Mouse (Mus musculus) thymus, adult 2 months (tissue): ENCODE results near the gene Mup20. TPM values are rescaled to one million over a fixed set of nuclear protein-coding genes. Genes with fewer than 3 reads are reported as not detected.
"Not testable (repeated sequence)": the region's sequence is repeated elsewhere in the genome, so short reads cannot be mapped to it uniquely, and the experiment has no call there.

ENCODE experiments used
- DNase-seq: peaks from one replicate; pipeline ENCODE4 v3.0.0; 2021
- H3K27ac ChIP-seq: fragments of 200-500 bp; 2 replicates; pipeline ENCODE4 v1.5.1; 2012; ENCODE audit warnings: low read length, control low read depth; ENCODE audit not compliant: control insufficient read depth, insufficient read depth
- H3K27me3 ChIP-seq: fragments of 200-500 bp; 2 replicates; pipeline ENCODE4 v1.6.1; 2012; ENCODE audit warnings: mild to moderate bottlenecking, low read length, moderate library complexity, mixed read lengths; ENCODE audit not compliant: control insufficient read depth, insufficient read depth
- H3K36me3 ChIP-seq: fragments of 200-500 bp; 2 replicates; pipeline ENCODE4 v1.6.1; 2012; ENCODE audit warnings: mild to moderate bottlenecking, low read length, moderate library complexity; ENCODE audit not compliant: control insufficient read depth, insufficient read depth
- H3K4me1 ChIP-seq: fragments of 200-500 bp; replicated peaks from 2 replicates; pipeline ENCODE4 v1.6.1; 2012; ENCODE audit warnings: low read length; ENCODE audit not compliant: control insufficient read depth, insufficient read depth
- H3K4me3 ChIP-seq: fragments of 200-500 bp; 2 replicates; pipeline ENCODE4 v1.5.1; 2012; ENCODE audit warnings: mild to moderate bottlenecking, low read length, control low read depth, moderate library complexity; ENCODE audit not compliant: control insufficient read depth, insufficient read depth
- CTCF ChIP-seq: fragments of 200-500 bp; IDR thresholded peaks from 2 replicates; pipeline ENCODE4 v1.5.1; 2012; ENCODE audit warnings: mild to moderate bottlenecking, control low read depth, low read length, moderate library complexity, borderline replicate concordance; ENCODE audit not compliant: control insufficient read depth, poor library complexity, insufficient read depth; ENCODE audit errors: extremely low read depth
- POLR2A ChIP-seq: fragments of 200-500 bp; IDR thresholded peaks from 2 replicates; pipeline ENCODE4 v1.6.1; 2012; ENCODE audit warnings: mild to moderate bottlenecking, low read length, control low read depth, moderate library complexity; ENCODE audit not compliant: control insufficient read depth, poor library complexity, insufficient read depth; ENCODE audit errors: extremely low read depth
- WGBS: fragments of 180-500 bp; shearing (Covaris S2); methylation state at CpG from one replicate; pipeline ENCODE4 v1.1.7; 2018; 5-methylcytosine and 5-hydroxymethylcytosine counted together
- polyA plus RNA-seq: library from polyadenylated mRNA; depleted of rRNA; stranded (reverse); fragments of >200 nt; gene quantifications from 2 replicates; pipeline ENCODE4 v1.2.3, GENCODE M21; 2012; rRNA removed

Gene Mup20
- polyA plus RNA-seq: 0.15 TPM in 1 of 2 replicates, not detected in the other

DNA sequence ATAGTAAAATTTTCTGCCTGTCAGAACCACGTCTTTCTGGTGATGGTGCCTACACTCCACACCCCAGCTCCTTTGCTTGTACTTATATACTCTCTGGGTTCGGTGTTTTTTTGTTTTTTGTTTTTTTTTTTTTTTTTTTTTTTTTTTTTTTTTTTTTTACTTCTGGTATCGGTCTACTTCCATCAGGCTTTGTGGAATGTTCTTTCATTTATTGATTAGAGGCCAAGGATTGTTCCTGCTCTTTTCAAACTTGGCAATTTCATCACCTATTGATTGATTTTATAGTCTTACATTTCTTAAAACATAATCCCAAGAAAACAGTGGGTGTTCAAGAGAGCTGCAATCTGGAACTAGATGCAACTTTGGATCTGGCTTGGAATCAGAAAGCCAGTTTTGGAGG is at the start of gene Mup20:
Mup20 (minus strand) TSS at position 101 of the 400 bp plus-strand sequence.
- not testable (repeated sequence) for DNase-seq, H3K4me3 ChIP-seq, H3K27ac ChIP-seq, H3K27me3 ChIP-seq, H3K36me3 ChIP-seq, H3K4me1 ChIP-seq
- WGBS: 81% methylated on average over 3 of the region's 3 CpGs

- H3K4me3 ChIP-seq, DNase-seq, H3K27ac ChIP-seq, H3K27me3 ChIP-seq, H3K36me3 ChIP-seq, H3K4me1 ChIP-seq: not testable (repeated sequence)
- WGBS: 89% methylated on average over 2 of the region's 2 CpGs
Observed at GRCm38 (mm10) chr4:62103366-62103765, 49.4 kb upstream of the Mup20 start.

GRCm38 (mm10) chr4:62087953-62088352 is 34.0 kb upstream of the Mup20 start:
- Histone ChIP-seq H3K36me3 (no peaks in the 10 kb centered on the region), H3K27ac (no peak overlapping the region), H3K4me3 (no peak overlapping the region), H3K27me3 (no peaks in the 10 kb centered on the region), H3K4me1 (no peaks in the 10 kb centered on the region)
- no peak for DNase-seq
- TF ChIP-seq CTCF: no peak
- no peak for TF ChIP-seq POLR2A
- 88% methylated on average over 2 of the region's 2 CpGs for WGBS

GRCm38 (mm10) chr4:62087241-62087640 is 33.3 kb upstream of the Mup20 start, which contains the start of gene Mup3:
Mup3 (minus strand) TSS chr4:62087342.
- H3K27me3 ChIP-seq: no peaks in the 10 kb centered on the region
- 93% methylated on average over 2 of the region's 2 CpGs for WGBS
- no peaks in the 10 kb centered on the region for H3K4me1 ChIP-seq
- no peak within 1 kb of the TSS for H3K4me3 ChIP-seq
- TF ChIP-seq POLR2A: no peak
- no peak for TF ChIP-seq CTCF
- no peak for DNase-seq
- no peak within 1 kb of the TSS for H3K27ac ChIP-seq
- H3K36me3 ChIP-seq: no peaks in the 10 kb centered on the region

DNA sequence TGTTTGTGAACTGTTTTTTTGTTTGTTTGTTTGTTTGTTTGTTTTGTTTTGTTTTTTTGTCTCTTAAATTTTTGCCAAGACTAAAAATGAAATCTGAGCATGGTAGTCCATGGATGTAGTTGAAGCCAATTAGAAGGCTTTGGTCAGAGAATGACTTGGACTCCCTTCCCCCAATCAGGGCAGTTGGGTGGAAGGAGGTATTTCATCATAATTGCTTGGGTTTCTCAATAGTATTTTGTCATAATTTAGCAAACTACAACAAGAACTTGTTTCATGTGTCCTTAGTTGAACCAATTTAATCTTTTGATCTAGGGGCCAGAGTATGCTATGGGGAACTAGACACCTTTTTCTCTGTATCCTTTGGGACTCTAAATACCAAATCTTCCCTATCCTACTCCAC is 28.8 kb upstream of the Mup20 start:
- H3K27ac ChIP-seq: no peak overlapping the region
- no peaks in the 10 kb centered on the region for H3K36me3 ChIP-seq
- H3K27me3 ChIP-seq: no peaks in the 10 kb centered on the region
- H3K4me3 ChIP-seq: no peak overlapping the region
- DNase-seq: no peak
- no peak for TF ChIP-seq CTCF
- TF ChIP-seq POLR2A: no peak
- no peaks in the 10 kb centered on the region for H3K4me1 ChIP-seq

GRCm38 (mm10) chr4:62075126-62075525 is 21.2 kb upstream of the Mup20 start:
- Histone ChIP-seq H3K27me3 (no peaks in the 10 kb centered on the region), H3K4me3 (no peak overlapping the region), H3K27ac (no peak overlapping the region), H3K4me1 (no peaks in the 10 kb centered on the region), H3K36me3 (no peaks in the 10 kb centered on the region)
- TF ChIP-seq CTCF (no peak), POLR2A (no peak)
- 61% methylated on average over 3 of the region's 3 CpGs for WGBS
- DNase-seq: no peak

DNA sequence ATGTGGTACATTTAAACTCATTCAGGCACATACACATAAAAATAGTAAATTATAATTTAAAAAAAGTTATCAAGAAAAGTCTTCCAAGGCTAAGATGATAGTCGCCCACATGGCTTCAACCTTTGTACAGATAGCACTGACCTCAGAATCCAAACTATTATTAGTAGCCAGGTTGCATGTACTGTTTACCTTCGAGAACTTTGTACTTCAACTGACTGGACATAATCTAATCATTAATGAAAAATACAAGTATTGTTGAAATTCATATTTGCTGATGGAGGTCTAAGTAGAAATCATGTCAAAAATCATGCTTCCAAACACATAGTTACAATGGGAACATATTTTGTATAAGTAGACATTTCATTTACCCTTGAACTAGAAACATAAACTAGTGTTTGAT is 822 bp upstream of the Mup20 start:
- H3K36me3 ChIP-seq: not testable (repeated sequence)
- WGBS: 88% methylated on average over 2 of the region's 2 CpGs

More for the DNA sequence above, 822 bp upstream of the Mup20 start:
- H3K4me1 ChIP-seq, DNase-seq, H3K27ac ChIP-seq, H3K4me3 ChIP-seq, H3K27me3 ChIP-seq: not testable (repeated sequence)
